Mouse (Mus musculus) duodenum, adult 2 months (tissue): Measurements from ENCODE around the gene A4galt. TPM values are rescaled to one million over a fixed set of nuclear protein-coding genes. Genes with fewer than 3 reads are reported as not detected.

ENCODE experiments used
- polyA plus RNA-seq: library from polyadenylated mRNA; depleted of rRNA; stranded (reverse); fragments of >200 nt; gene quantifications from 2 replicates; pipeline ENCODE4 v1.2.3, GENCODE M21; 2012; ENCODE audit warnings: low replicate concordance; rRNA removed

The A4galt gene
- polyA plus RNA-seq = 8.6 and 17.0 TPM in 2 replicates

DNA sequence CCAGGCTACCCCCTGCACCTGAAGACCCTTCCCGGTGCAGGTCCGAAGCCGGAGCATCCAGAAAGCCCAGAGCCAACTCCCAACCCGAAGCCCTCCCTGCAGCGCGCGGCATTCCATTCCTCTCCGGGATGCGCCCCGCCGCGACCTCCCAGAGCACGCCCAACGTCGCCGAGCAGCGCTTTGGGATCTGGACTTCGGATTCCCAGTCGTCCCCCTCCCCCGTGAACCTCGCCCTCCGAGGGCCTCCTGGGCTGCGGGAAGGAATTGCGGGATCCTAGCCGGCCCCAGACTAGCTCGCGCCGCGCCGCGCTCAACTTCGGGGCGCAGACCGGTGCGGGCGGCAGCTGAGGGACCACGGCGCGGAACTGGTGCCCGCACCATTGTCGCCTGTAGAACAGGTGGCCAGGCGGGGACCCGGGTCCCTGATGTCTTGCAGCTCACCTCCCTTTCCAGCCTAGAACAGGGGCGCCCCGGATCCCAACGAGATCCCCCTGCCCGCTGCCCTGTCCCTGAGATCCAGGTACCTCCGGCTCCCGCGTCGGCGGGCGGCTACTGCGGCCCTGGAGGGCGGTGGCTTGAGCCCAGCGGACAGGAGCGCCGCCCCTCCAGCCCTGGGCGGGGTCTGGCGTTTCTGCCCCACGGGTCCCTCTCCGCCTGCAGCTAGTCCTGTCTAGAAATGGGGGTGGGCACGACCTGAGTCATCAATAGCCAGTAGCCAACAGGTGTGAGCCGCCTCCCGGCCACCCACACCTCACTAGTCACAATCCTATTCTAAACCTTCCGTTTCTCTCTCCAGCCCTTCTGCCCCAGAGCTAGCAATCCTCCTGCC lies at the start of gene A4galt:
A4galt (minus strand) TSS at position 599 of the 829 bp plus-strand sequence.

Other genes with a start within 250 kb of the A4galt start
- 2.1 and 2.8 TPM in 2 replicates for gene Nfam1, start 218.5 kb downstream of the A4galt start, polyA plus RNA-seq
- gene Serhl, start 162.3 kb downstream of the A4galt start, polyA plus RNA-seq = 86.5 and 90.2 TPM in 2 replicates
- 82.7 and 91.7 TPM in 2 replicates for gene Rrp7a, start 129.0 kb downstream of the A4galt start, polyA plus RNA-seq
- gene Poldip3, start 102.4 kb downstream of the A4galt start, polyA plus RNA-seq = 27.0 and 34.7 TPM in 2 replicates
- gene Cyb5r3, start 79.2 kb downstream of the A4galt start, polyA plus RNA-seq = 773 and 997 TPM in 2 replicates
- gene Arfgap3, start 98.5 kb upstream of the A4galt start, polyA plus RNA-seq = 40.4 and 52.1 TPM in 2 replicates
- 37.4 and 42.3 TPM in 2 replicates for gene Pacsin2, start 212.8 kb upstream of the A4galt start, polyA plus RNA-seq